8 mouse cellular contexts compared by ENCODE assay signal in the genomic region with DNA sequence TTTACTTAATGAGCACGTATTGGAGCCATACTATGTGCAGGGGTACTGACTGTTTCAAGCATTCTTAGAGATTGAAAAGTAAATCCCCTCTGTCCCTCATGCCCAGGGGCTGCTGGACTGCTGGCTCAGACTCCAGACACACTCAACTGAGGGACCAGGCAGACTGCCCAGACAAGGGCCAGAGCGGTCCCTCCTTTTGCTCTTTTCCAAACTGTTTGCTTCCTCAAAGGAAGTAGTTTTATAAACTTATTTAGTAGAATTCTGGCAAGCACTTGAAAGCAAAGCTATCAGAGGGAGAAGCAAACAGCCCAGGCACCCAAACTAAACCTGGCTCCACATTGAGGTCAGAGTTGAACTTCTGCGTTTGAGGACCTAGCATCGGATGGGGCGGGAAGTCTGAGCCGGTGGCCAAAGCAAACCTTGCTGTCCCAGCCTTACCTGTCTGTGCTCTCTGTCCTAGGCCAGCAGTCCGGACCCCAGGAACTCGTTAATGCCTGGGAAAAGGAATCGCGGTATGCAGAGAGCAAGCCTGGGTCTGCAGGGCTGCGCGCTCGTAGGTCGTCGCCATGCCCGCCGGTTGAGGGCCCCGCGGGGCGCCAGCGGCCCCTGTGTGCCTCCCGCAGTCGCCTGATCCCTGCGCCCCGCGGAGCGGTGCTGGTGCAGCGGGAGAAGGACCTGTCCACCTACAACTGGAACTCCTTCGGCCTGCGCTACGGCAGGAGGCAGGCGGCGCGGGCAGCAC. TPM values are rescaled to one million over a fixed set of nuclear protein-coding genes. Genes with fewer than 3 reads are reported as not detected.
DNase-seq lines count a peak whose midpoint lies in the region; ATAC-seq and TF ChIP-seq lines count a peak whose summit lies in the region.

No protein-coding gene starts in this region.

- peaks cover 6% of the 10 kb centered on the region; the same call in 1 of the 2 replicates for H3K4me1 ChIP-seq in megakaryocyte, embryonic 14.5 days
- H3K4me1 ChIP-seq in hindbrain, embryonic 11.5 days (replicated peaks; ENCODE audit: control insufficient read depth, insufficient read depth, low read length) = 0 out of 2 replicates have a peak, but pooled peaks cover 2% of the 10 kb centered on the region
- H3K4me1 ChIP-seq in lung, adult 2 months (ENCODE audit: control insufficient read depth, insufficient read depth, low read length) = peaks cover 8% of the 10 kb centered on the region
- H3K4me1 ChIP-seq in stomach, embryonic 14.5 days (ENCODE audit: control insufficient read depth, insufficient read depth, low read length) = peaks cover 13% of the 10 kb centered on the region

- H3K9ac ChIP-seq in hindbrain, embryonic 11.5 days (ENCODE audit: low read depth, low read length) = peak overlapping the region; percentile 29; the same call in 1 of the 2 replicates
- H3K9ac ChIP-seq in stomach, embryonic 14.5 days (replicated peaks; ENCODE audit: low read depth, low read length) = peak overlapping the region; percentile 21; the same call in 1 of the 2 replicates

- H3K4me3 ChIP-seq in megakaryocyte, embryonic 14.5 days (replicated peaks) = peak overlapping the region; percentile 5
- peak overlapping the region; percentile 17 for H3K4me3 ChIP-seq in hindbrain, embryonic 11.5 days (ENCODE audit: low read depth, low read length)
- H3K4me3 ChIP-seq in lung, adult 2 months (replicated peaks; ENCODE audit: extremely low read depth, low read depth, low read length) = peak overlapping the region; percentile 17
- H3K4me3 ChIP-seq in stomach, embryonic 14.5 days (ENCODE audit: low read depth, low read length) = peak overlapping the region; percentile 23

- WGBS in hindbrain, embryonic 11.5 days = 7% methylated on average over 34 of the region's 34 CpGs
- WGBS in lung, adult 2 months = 12% methylated on average over 34 of the region's 34 CpGs
- 9% methylated on average over 34 of the region's 34 CpGs for WGBS in stomach, embryonic 14.5 days

- peaks cover 66% of the 10 kb centered on the region for H3K27me3 ChIP-seq in megakaryocyte, embryonic 14.5 days (replicated peaks)
- peaks cover 2% of the 10 kb centered on the region for H3K27me3 ChIP-seq in hindbrain, embryonic 11.5 days (ENCODE audit: control insufficient read depth, insufficient read depth, low read length)
- H3K27me3 ChIP-seq in stomach, embryonic 14.5 days (ENCODE audit: control insufficient read depth, insufficient read depth, low read length) = peaks cover 6% of the 10 kb centered on the region; the same call in 1 of the 2 replicates

- peaks cover 8% of the 10 kb centered on the region for H3K9me3 ChIP-seq in megakaryocyte, embryonic 14.5 days
- no peaks in the 10 kb centered on the region for H3K9me3 ChIP-seq in hindbrain, embryonic 11.5 days (ENCODE audit: control insufficient read depth, low read length)
- H3K9me3 ChIP-seq in stomach, embryonic 14.5 days (ENCODE audit: control insufficient read depth, low read depth, low read length) = no peaks in the 10 kb centered on the region

- peak; percentile 41 for DNase-seq in hindbrain, embryonic 11.5 days (ENCODE audit: low spot score)
- DNase-seq in lung, adult 2 months = peak; percentile 36
- DNase-seq in urinary bladder, adult 2 months (ENCODE audit: low spot score) = no peak
- no peak for DNase-seq in layer of hippocampus, postnatal 25 days (ENCODE audit: extremely low spot score in 1 of 2, low spot score in 1 of 2)

- no peak overlapping the region for H3K27ac ChIP-seq in hindbrain, embryonic 11.5 days (ENCODE audit: low read depth, low read length)
- H3K27ac ChIP-seq in stomach, embryonic 14.5 days (ENCODE audit: low read length) = no peak overlapping the region

- no peak for TF ChIP-seq CTCF in lung, adult 2 months (IDR thresholded peaks at IDR 0.05; ENCODE audit: insufficient read depth, low read length)

- H3K36me3 ChIP-seq in megakaryocyte, embryonic 14.5 days (replicated peaks; ENCODE audit: low read length) = no peaks in the 10 kb centered on the region
- no peaks in the 10 kb centered on the region for H3K36me3 ChIP-seq in hindbrain, embryonic 11.5 days (ENCODE audit: control insufficient read depth, insufficient read depth, low read length)
- no peaks in the 10 kb centered on the region for H3K36me3 ChIP-seq in stomach, embryonic 14.5 days (ENCODE audit: control insufficient read depth, insufficient read depth, low read length)

- no peak for TF ChIP-seq POLR2A in lung, adult 2 months (IDR thresholded peaks at IDR 0.05; ENCODE audit: borderline replicate concordance, extremely low read depth, low read depth, low read length)

- peak overlapping the region; percentile 50 for H3K4me2 ChIP-seq in hindbrain, embryonic 11.5 days (replicated peaks; ENCODE audit: low read depth, low read length)
- peak overlapping the region; percentile 42 for H3K4me2 ChIP-seq in stomach, embryonic 14.5 days (replicated peaks; ENCODE audit: low read depth, low read length)

- ATAC-seq in megakaryocyte, adult 5-6 weeks (ENCODE audit: poor library complexity, severe bottlenecking) = no peak
- ATAC-seq in hindbrain, embryonic 11.5 days (ENCODE audit: low FRiP score) = no peak
- ATAC-seq in stomach, embryonic 14.5 days (ENCODE audit: insufficient number of reproducible peaks, insufficient read depth, low FRiP score, low read depth) = 0 out of 2 replicates have a peak, but pooled peaks have one; percentile 18
- ATAC-seq in megakaryocyte-erythroid progenitor cell, adult 5-6 weeks (replicated peaks; ENCODE audit: low FRiP score, low TSS enrichment, poor library complexity, severe bottlenecking) = no peak

RNA-seq across cellular contexts. Expression of a gene that starts 7.4 kb away (rescaled TPM):
- not detected in 2 replicates for polyA plus RNA-seq in megakaryocyte, embryonic 14.5 days (2012; ENCODE audit: insufficient read depth, low replicate concordance)
- total RNA-seq in megakaryocyte, adult 5-6 weeks (2015) = not detected in 2 replicates
- total RNA-seq in megakaryocyte, adult 5-6 weeks (2017) = not detected in 2 replicates
- not detected in 2 replicates for polyA plus RNA-seq in hindbrain, embryonic 11.5 days (2014; fragmentation: Nextera tagmentation; extraction: Ambion mirVana)
- 0.56 and 0.81 TPM in 2 replicates for polyA plus RNA-seq in lung, adult 2 months (2012; rRNA removed)
- not detected in 2 replicates for polyA plus RNA-seq in stomach, embryonic 14.5 days (2014; fragmentation: Nextera tagmentation; extraction: Ambion mirVana)
- not detected in 2 replicates for total RNA-seq in megakaryocyte-erythroid progenitor cell, adult 5-6 weeks (2014; fragmentation: Nextera tagmentation)
- not detected in 2 replicates for total RNA-seq in megakaryocyte-erythroid progenitor cell, adult 5-6 weeks (2017)
- not detected in 2 replicates for polyA plus RNA-seq in urinary bladder, adult 2 months (2012; rRNA removed)
- not detected for total RNA-seq in layer of hippocampus, postnatal 25 days (2021)

RNA-seq across cellular contexts. Expression of a gene that starts 19.5 kb away (rescaled TPM):
- not detected in 2 replicates for polyA plus RNA-seq in megakaryocyte, embryonic 14.5 days (2012; ENCODE audit: insufficient read depth, low replicate concordance)
- not detected in 2 replicates for total RNA-seq in megakaryocyte, adult 5-6 weeks (2015)
- total RNA-seq in megakaryocyte, adult 5-6 weeks (2017) = not detected in 2 replicates
- not detected in 2 replicates for polyA plus RNA-seq in hindbrain, embryonic 11.5 days (2014; fragmentation: Nextera tagmentation; extraction: Ambion mirVana)
- 1.1 and 1.3 TPM in 2 replicates for polyA plus RNA-seq in lung, adult 2 months (2012; rRNA removed)
- polyA plus RNA-seq in stomach, embryonic 14.5 days (2014; fragmentation: Nextera tagmentation; extraction: Ambion mirVana) = 1.5 and 2.8 TPM in 2 replicates
- total RNA-seq in megakaryocyte-erythroid progenitor cell, adult 5-6 weeks (2014; fragmentation: Nextera tagmentation) = not detected in 2 replicates
- not detected in 2 replicates for total RNA-seq in megakaryocyte-erythroid progenitor cell, adult 5-6 weeks (2017)
- polyA plus RNA-seq in urinary bladder, adult 2 months (2012; rRNA removed) = 1.7 and 1.9 TPM in 2 replicates
- total RNA-seq in layer of hippocampus, postnatal 25 days (2021) = not detected

RNA-seq across cellular contexts. Expression of a gene that starts 21.2 kb away (rescaled TPM):
- polyA plus RNA-seq in megakaryocyte, embryonic 14.5 days (2012; ENCODE audit: insufficient read depth, low replicate concordance) = not detected in 2 replicates
- not detected in 2 replicates for total RNA-seq in megakaryocyte, adult 5-6 weeks (2015)
- total RNA-seq in megakaryocyte, adult 5-6 weeks (2017) = not detected in 2 replicates
- 0.70 and 1.2 TPM in 2 replicates for polyA plus RNA-seq in hindbrain, embryonic 11.5 days (2014; fragmentation: Nextera tagmentation; extraction: Ambion mirVana)
- polyA plus RNA-seq in lung, adult 2 months (2012; rRNA removed) = 0.07 TPM in 2 replicates
- polyA plus RNA-seq in stomach, embryonic 14.5 days (2014; fragmentation: Nextera tagmentation; extraction: Ambion mirVana) = 1.4 and 2.6 TPM in 2 replicates
- total RNA-seq in megakaryocyte-erythroid progenitor cell, adult 5-6 weeks (2014; fragmentation: Nextera tagmentation) = not detected in 2 replicates
- not detected in 2 replicates for total RNA-seq in megakaryocyte-erythroid progenitor cell, adult 5-6 weeks (2017)
- 0.07 and 0.22 TPM in 2 replicates for polyA plus RNA-seq in urinary bladder, adult 2 months (2012; rRNA removed)
- total RNA-seq in layer of hippocampus, postnatal 25 days (2021) = not detected

RNA-seq across cellular contexts. Expression of a gene that starts 34.3 kb away (rescaled TPM):
- polyA plus RNA-seq in megakaryocyte, embryonic 14.5 days (2012; ENCODE audit: insufficient read depth, low replicate concordance) = 0.11 TPM in 1 of 2 replicates, not detected in the other
- total RNA-seq in megakaryocyte, adult 5-6 weeks (2015) = not detected in 2 replicates
- total RNA-seq in megakaryocyte, adult 5-6 weeks (2017) = not detected in 2 replicates
- polyA plus RNA-seq in hindbrain, embryonic 11.5 days (2014; fragmentation: Nextera tagmentation; extraction: Ambion mirVana) = 2.9 and 3.1 TPM in 2 replicates
- polyA plus RNA-seq in lung, adult 2 months (2012; rRNA removed) = 0.59 and 0.93 TPM in 2 replicates
- 4.9 and 5.6 TPM in 2 replicates for polyA plus RNA-seq in stomach, embryonic 14.5 days (2014; fragmentation: Nextera tagmentation; extraction: Ambion mirVana)
- not detected in 2 replicates for total RNA-seq in megakaryocyte-erythroid progenitor cell, adult 5-6 weeks (2014; fragmentation: Nextera tagmentation)
- total RNA-seq in megakaryocyte-erythroid progenitor cell, adult 5-6 weeks (2017) = not detected in 2 replicates
- 1.2 and 1.8 TPM in 2 replicates for polyA plus RNA-seq in urinary bladder, adult 2 months (2012; rRNA removed)
- total RNA-seq in layer of hippocampus, postnatal 25 days (2021) = 1 to 10 TPM; 1.8 to 2.7 TPM

Comparison
In these comparisons a context has a peak if more than half of its experiments do, and no peak if none do; other contexts are left out.
1. DNase-seq: peak in hindbrain, embryonic 11.5 days (single experiment) and lung, adult 2 months (single experiment); none in urinary bladder, adult 2 months (single experiment) and layer of hippocampus, postnatal 25 days (0 of 2).
2. Peak in every context shown above with its lines, with median percentiles within 50 percentile points of each other: H3K4me3 ChIP-seq.